Mouse (Mus musculus) heart, embryonic 11.5 days (tissue): ENCODE data around the gene Tnfsf9. TPM values are rescaled to one million over a fixed set of nuclear protein-coding genes. Genes with fewer than 3 reads are reported as not detected.

ENCODE experiments used
- ATAC-seq: fragments of 200-750 bp; cut with Nextera tagmentation; replicated peaks from 2 replicates; pipeline ENCODE4 v1.8.0; 2017; ENCODE audit warnings: moderate library complexity; ENCODE audit not compliant: insufficient number of reproducible peaks, low FRiP score, low TSS enrichment
- H3K27ac ChIP-seq: fragments of 300-500 bp; sonication (generic); 2 replicates; pipeline ENCODE4 v1.5.1; 2014; ENCODE audit warnings: mild to moderate bottlenecking, low read depth, low read length
- H3K27me3 ChIP-seq: fragments of 300-500 bp; sonication (generic); 2 replicates; pipeline ENCODE4 v1.6.1; 2014; ENCODE audit warnings: mild to moderate bottlenecking, low read length, mixed read lengths; ENCODE audit not compliant: control insufficient read depth, insufficient read depth
- H3K36me3 ChIP-seq: fragments of 300-500 bp; sonication (generic); 2 replicates; pipeline ENCODE4 v1.6.1; 2014; ENCODE audit warnings: mild to moderate bottlenecking, low read length, moderate library complexity, mixed read lengths; ENCODE audit not compliant: control insufficient read depth, insufficient read depth
- H3K4me1 ChIP-seq: fragments of 300-500 bp; sonication (generic); 2 replicates; pipeline ENCODE4 v1.6.1; 2014; ENCODE audit warnings: low read length; ENCODE audit not compliant: control insufficient read depth, insufficient read depth
- H3K4me2 ChIP-seq: fragments of 300-500 bp; sonication (generic); 2 replicates; pipeline ENCODE4 v1.6.1; 2014; ENCODE audit warnings: mild to moderate bottlenecking, moderate library complexity
- H3K4me3 ChIP-seq: fragments of 300-500 bp; sonication (generic); 2 replicates; pipeline ENCODE4 v1.5.1; 2014; ENCODE audit warnings: low read depth, low read length
- H3K9ac ChIP-seq: fragments of 300-500 bp; sonication (generic); 2 replicates; pipeline ENCODE4 v1.6.1; 2014; ENCODE audit warnings: mild to moderate bottlenecking, low read depth, low read length, moderate library complexity
- H3K9me3 ChIP-seq: fragments of 300-500 bp; sonication (generic); replicated peaks from 2 replicates; pipeline ENCODE4 v1.6.1; 2016; ENCODE audit warnings: low read length; ENCODE audit not compliant: control insufficient read depth
- WGBS: fragments of 180-500 bp; shearing (Covaris S2); extraction: QIAGEN DNeasy Blood & Tissue Kit; methylation state at CpG from one replicate; pipeline ENCODE4 v1.1.7; 2014; ENCODE audit not compliant: insufficient replicate concordance; 5-methylcytosine and 5-hydroxymethylcytosine counted together
- polyA plus RNA-seq: library from polyadenylated mRNA; unstranded; fragments of >200 nt; fragmentation: Nextera tagmentation; extraction: Ambion mirVana; gene quantifications from 2 replicates; pipeline ENCODE4 v1.2.1, GENCODE M21; 2014

Gene Tnfsf9
- polyA plus RNA-seq, 1 experiment from 2014 or later: 6.7 TPM

DNA sequence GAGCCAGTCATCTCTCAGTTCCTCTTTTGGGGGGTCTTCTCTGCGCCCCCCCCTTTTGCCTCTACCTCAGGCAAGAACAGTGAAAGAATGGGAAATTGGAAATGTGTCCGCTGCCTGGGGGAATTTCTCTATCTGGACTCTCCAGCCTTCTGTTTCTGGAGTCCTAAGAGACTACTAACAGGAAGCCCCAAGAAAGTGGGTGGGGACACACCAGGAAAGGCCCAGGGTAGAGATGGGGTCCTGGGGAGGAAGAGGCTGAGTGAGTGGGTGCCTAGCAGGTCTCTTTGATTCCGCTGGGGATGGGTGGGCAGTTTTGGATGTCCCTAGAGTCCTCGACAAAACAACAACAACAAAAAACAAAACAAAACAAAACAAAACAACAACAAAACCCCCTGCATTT, 629 bp upstream of the Tnfsf9 start:
- H3K4me2 ChIP-seq: peak overlapping the region; percentile 90
- no peak for ATAC-seq
- no peaks in the 10 kb centered on the region for H3K36me3 ChIP-seq
- H3K4me1 ChIP-seq: no peaks in the 10 kb centered on the region; the same call in 1 of the 2 replicates
- peak overlapping the region; percentile 71 for H3K9ac ChIP-seq
- H3K4me3 ChIP-seq: peak overlapping the region; percentile 58
- no peak overlapping the region for H3K27ac ChIP-seq
- no peaks in the 10 kb centered on the region for H3K9me3 ChIP-seq
- H3K27me3 ChIP-seq: no peaks in the 10 kb centered on the region
- 35% methylated on average over 4 of the region's 4 CpGs for WGBS

DNA sequence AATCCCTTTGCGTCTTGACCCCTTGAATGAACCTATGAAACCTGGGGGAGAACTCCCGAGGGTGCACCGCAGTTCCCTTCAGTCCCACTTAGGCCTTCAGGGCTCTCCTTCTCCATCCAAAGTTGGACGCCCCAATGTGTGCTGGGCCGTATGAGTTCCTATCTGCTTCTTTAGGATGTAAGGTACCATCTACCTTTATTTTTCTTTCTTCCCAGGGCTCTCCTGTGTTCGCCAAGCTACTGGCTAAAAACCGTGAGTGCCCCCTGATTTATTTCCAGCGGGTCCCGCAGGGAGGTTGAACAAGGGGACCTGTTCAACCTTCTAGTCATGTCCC, 877 bp downstream of the Tnfsf9 start:
- H3K4me3 ChIP-seq: peak overlapping the region; percentile 58
- 7% methylated on average over 9 of the region's 9 CpGs for WGBS
- H3K4me1 ChIP-seq: no peaks in the 10 kb centered on the region; the same call in 1 of the 2 replicates
- H3K9me3 ChIP-seq: no peaks in the 10 kb centered on the region
- peak overlapping the region; percentile 90 for H3K4me2 ChIP-seq
- no peak for ATAC-seq
- H3K9ac ChIP-seq: no peak overlapping the region
- H3K27ac ChIP-seq: no peak overlapping the region
- H3K27me3 ChIP-seq: no peaks in the 10 kb centered on the region
- no peaks in the 10 kb centered on the region for H3K36me3 ChIP-seq

DNA sequence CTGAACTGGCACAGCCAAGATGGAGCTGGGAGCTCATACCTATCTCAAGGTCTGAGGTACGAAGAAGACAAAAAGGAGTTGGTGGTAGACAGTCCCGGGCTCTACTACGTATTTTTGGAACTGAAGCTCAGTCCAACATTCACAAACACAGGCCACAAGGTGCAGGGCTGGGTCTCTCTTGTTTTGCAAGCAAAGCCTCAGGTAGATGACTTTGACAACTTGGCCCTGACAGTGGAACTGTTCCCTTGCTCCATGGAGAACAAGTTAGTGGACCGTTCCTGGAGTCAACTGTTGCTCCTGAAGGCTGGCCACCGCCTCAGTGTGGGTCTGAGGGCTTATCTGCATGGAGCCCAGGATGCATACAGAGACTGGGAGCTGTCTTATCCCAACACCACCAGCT, 1.9 kb downstream of the Tnfsf9 start:
- no peak overlapping the region for H3K4me2 ChIP-seq
- H3K9ac ChIP-seq: no peak overlapping the region
- H3K4me3 ChIP-seq: no peak overlapping the region
- no peaks in the 10 kb centered on the region for H3K9me3 ChIP-seq
- WGBS: 78% methylated on average over 5 of the region's 5 CpGs
- no peaks in the 10 kb centered on the region for H3K36me3 ChIP-seq
- no peaks in the 10 kb centered on the region for H3K27me3 ChIP-seq
- no peak overlapping the region for H3K27ac ChIP-seq
- no peaks in the 10 kb centered on the region; the same call in 1 of the 2 replicates for H3K4me1 ChIP-seq
- ATAC-seq: no peak

DNA sequence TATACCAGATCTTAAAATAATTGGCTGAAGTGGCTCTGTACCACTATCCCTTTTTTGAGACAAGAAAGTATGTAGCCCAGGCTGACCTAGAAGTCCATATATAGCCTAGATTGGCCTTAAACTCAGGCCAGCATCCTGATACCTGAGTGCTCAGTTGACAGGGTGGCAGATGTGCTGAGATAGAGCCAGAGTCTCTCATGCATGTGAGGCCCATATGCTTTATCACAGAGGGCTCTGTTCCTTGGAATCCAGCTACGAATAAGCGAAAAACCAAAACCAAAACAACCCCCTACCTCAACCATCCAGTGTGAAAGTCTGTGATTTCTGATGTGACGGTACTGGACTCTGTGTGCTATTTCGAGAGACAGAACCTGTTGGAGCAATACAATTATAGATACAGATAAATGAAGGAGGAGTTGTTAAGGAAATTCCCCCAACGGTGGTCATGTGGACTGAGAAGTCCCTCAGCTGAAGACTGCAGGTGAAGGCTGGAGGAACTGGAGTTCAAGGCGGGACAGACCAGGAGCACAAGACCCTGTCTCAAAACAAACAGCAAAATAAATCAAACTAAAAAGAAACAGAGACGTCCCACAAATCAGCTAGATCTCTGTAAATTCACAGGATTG, 3.0 kb downstream of the Tnfsf9 start:
- ATAC-seq: no peak
- Histone ChIP-seq H3K27ac (no peak overlapping the region), H3K4me1 (no peaks in the 10 kb centered on the region; the same call in 1 of the 2 replicates), H3K4me2 (no peak overlapping the region), H3K36me3 (no peaks in the 10 kb centered on the region), H3K9me3 (no peaks in the 10 kb centered on the region), H3K4me3 (no peak overlapping the region), H3K27me3 (no peaks in the 10 kb centered on the region), H3K9ac (no peak overlapping the region)
- 73% methylated on average over 7 of the region's 7 CpGs for WGBS

- no peak overlapping the region for H3K9ac ChIP-seq
- H3K9me3 ChIP-seq: no peaks in the 10 kb centered on the region
- no peak for ATAC-seq
- no peak overlapping the region for H3K27ac ChIP-seq
- H3K36me3 ChIP-seq: no peaks in the 10 kb centered on the region
- H3K4me2 ChIP-seq: no peak overlapping the region
- H3K4me1 ChIP-seq: no peaks in the 10 kb centered on the region; the same call in 1 of the 2 replicates
- no peak overlapping the region for H3K4me3 ChIP-seq
- WGBS: 30% methylated on average over 5 of the region's 5 CpGs
- H3K27me3 ChIP-seq: no peaks in the 10 kb centered on the region
These were observed 3.6 kb downstream of the Tnfsf9 start for GRCm38 (mm10) chr17:57108666-57109171.

DNA sequence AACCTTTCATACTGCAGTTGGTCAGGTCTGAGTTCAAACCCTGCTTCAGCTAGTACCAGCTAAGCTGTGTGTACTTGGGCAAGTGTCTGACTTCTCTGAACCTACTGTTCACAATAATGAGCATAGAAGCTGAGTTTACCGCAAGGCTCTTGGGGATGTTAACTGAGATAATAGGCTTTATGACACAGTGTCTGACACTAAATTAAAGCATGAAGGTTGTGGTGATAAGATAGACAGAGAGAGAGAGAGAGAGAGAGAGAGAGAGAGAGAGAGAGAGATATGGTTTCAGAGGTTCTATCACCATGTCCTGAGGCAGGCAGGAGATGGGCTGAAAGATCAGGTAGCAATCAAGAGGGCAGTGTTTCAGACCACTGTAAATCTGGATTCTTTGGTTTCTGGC, 4.9 kb downstream of the Tnfsf9 start:
- H3K27ac ChIP-seq: no peak overlapping the region
- no peaks in the 10 kb centered on the region for H3K36me3 ChIP-seq
- no peak overlapping the region for H3K4me2 ChIP-seq
- H3K4me1 ChIP-seq: no peaks in the 10 kb centered on the region
- H3K4me3 ChIP-seq: no peak overlapping the region
- ATAC-seq: no peak
- no peaks in the 10 kb centered on the region for H3K27me3 ChIP-seq
- no peaks in the 10 kb centered on the region for H3K9me3 ChIP-seq
- WGBS: 72% methylated on average over 1 of the region's 1 CpGs
- no peak overlapping the region for H3K9ac ChIP-seq

- Histone ChIP-seq H3K4me2 (no peak overlapping the region), H3K4me3 (no peak overlapping the region)
These were observed 7.8 kb downstream of the Tnfsf9 start for GRCm38 (mm10) chr17:57112768-57113474.

DNA sequence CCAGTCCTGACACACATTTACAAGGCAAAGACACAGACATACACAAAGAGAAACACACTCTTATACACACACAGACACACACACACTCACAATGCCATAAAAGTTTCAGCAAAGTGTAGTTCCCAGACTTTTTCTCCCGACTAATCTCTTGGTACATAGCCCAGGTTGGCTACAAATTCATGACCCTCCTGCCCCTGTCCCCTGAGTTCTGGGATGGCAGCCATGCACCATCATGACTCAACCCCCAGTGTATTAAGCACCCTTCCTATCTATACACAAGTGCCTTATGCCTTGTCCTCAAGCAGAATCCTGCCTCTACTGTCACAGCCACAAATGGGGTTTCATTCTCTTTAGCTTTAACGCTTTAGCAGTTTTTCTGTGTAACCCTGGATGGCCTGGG, 11.7 kb downstream of the Tnfsf9 start:
- 65% methylated on average over 2 of the region's 2 CpGs for WGBS
- no peaks in the 10 kb centered on the region for H3K27me3 ChIP-seq

More at GRCm38 (mm10) chr17:57112768-57113474, 7.8 kb downstream of the Tnfsf9 start:
- no peaks in the 10 kb centered on the region for H3K4me1 ChIP-seq
- H3K9ac ChIP-seq: no peak overlapping the region
- no peak overlapping the region for H3K27ac ChIP-seq
- 76% methylated on average over 10 of the region's 10 CpGs for WGBS
- ATAC-seq: 0 out of 2 replicates have a peak, but pooled peaks have one; percentile 14
- H3K36me3 ChIP-seq: no peaks in the 10 kb centered on the region
- no peaks in the 10 kb centered on the region for H3K9me3 ChIP-seq
- no peaks in the 10 kb centered on the region for H3K27me3 ChIP-seq

More for the DNA sequence above, 11.7 kb downstream of the Tnfsf9 start:
- Histone ChIP-seq H3K4me2 (no peak overlapping the region), H3K9ac (no peak overlapping the region), H3K9me3 (no peaks in the 10 kb centered on the region), H3K36me3 (no peaks in the 10 kb centered on the region), H3K4me3 (no peak overlapping the region), H3K27ac (no peak overlapping the region), H3K4me1 (no peaks in the 10 kb centered on the region)
- ATAC-seq: no peak
